Mouse (Mus musculus) ovary, adult 2 months (tissue): ENCODE measurements around the gene Gm30083. TPM values are rescaled to one million over a fixed set of nuclear protein-coding genes. Genes with fewer than 3 reads are reported as not detected.

ENCODE experiments used
- polyA plus RNA-seq: library from polyadenylated mRNA; depleted of rRNA; stranded (reverse); fragments of >200 nt; gene quantifications from 2 replicates; pipeline ENCODE4 v1.2.3, GENCODE M21; 2012; rRNA removed

Gm30083 gene
- polyA plus RNA-seq, result not detected in 2 replicates

DNA sequence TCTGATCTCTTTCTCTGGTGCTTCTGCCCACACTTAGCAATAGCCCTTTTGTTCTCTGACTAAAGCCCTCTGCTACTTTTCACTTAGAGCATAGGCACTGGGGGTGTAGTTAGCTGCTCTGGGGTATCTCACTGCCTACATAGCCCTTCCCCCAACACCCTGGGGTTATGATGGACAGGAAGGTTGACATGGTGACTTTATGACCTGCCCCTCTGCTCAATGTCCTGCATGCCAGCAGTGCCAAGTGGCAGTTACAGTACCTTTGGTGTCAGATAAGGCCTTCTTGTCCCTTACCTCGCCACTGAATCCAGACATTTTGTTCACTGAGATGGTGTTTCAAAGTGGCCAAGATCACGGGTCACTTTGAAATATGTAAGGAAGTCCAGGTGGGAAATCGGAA lies at the start of gene Gm30083:
Gene Gm30083, minus strand, starts transcription at position 120 of the 400 bp plus-strand sequence.

DNA sequence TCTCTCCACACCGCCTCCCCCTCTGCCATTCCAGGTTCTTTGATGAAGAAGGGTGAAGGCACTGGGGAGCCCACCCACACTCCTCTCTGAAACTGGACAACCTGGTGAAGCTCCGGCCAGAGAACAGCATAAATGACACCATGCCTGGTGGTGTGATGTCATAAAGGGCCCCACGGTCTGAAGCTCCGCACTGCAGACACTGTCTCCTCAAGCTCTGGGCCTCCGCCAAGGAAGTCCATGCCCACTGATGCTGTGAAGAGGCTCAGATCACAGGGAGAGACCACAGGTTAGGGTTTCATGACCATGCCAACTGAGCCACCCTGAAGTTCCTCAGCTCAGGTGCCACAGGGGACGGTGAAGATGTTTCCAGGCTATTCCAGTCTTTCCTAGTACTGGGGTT lies 37.5 kb upstream of the Gm30083 start, which contains the start of gene Antxrl:
Gene Antxrl, plus strand, starts transcription at position 192 of the 400 bp plus-strand sequence.

DNA sequence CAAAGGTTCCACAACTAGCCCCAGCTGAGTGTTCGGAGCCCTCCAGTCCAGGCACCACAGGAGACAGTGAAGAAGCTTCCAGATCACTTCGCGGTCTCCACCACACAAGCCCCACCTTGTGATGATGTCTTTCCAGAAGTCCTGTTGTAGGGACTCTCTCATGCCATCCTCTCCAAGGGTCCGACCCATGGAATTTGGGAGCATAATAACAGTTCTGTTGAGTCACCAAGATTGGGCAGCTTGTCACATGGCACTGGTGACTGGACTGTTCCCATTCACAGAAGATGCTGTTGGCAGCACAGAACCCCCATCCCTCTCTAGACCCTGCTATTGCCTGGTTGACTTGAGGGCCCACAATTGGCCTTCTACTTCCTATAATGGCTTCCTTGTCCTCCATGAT lies 1.4 kb upstream of the Gm30083 start, which contains the start of gene Gm5460:
Gene Gm5460, plus strand, starts transcription at position 378 of the 400 bp plus-strand sequence.

DNA sequence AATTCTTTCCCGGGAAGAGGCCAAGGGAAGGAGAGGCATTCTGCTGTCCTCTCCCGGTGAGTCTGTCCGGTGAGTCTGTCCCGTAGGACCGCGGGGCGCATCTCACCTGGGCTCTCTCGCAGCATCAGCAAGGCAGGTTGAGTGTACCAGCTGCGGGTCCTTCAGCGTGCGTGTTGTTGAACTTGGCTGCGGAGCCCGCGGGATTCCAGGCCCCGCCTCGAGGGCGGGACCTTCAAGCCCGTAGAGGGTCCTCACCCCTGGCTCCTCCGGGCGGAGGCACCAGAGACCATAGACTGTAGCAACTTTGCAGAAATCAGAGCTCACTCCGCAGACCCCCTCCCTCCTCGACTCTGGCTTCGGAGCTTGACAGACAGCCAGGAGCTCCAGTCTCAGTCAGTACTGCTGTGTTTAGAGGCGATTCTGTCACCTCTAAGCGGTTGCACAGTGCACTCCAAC lies 36.4 kb downstream of the Gm30083 start, which contains the start of gene Zfp488:
Gene Zfp488, minus strand, starts transcription at position 161 of the 456 bp plus-strand sequence.

DNA sequence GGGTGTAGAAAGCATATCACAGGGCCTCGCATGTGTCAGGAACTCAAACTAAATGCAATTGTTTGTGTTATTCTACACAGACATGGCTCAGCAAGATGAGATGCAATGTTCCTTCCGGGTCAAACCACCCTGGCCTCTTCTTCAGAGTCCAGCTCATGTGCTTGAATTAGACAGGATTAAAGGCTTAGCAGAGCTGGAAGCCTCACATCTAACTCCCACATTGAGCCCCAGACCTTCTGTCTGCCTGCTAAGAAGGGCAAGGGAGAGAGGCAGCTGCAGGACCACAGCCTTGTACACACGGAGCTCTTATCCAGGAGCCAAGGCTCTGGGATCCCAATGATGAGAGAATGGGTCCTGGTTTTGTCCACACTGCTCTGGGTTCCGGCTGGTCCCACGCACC lies 61.2 kb downstream of the Gm30083 start, which contains the start of gene Rbp3:
Gene Rbp3, plus strand, starts transcription at position 243 of the 400 bp plus-strand sequence.

DNA sequence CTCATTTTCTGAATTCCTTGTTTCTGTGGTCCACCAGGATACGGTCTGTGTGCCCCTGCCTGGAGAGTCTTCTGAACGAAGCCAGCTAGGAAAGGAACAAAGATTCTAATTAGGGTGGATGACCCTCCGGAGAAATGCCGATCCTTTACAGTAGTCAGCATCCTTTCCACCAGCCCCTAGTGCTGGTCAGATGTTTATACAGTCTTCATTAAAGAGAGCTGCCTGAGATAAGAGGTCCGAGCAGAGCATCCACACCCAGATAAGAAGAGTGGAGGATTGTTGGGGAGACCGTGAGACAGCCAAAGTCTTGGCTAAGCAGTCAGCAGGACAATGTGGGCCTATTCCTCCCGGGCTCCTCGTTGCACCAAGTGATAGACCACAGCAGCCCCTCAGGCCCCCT lies 74.2 kb downstream of the Gm30083 start, which contains the start of gene Gdf2:
Gene Gdf2, plus strand, starts transcription at position 301 of the 400 bp plus-strand sequence.

Other genes with a start within 250 kb of the Gm30083 start
- gene Gdf10, start 91.6 kb downstream of the Gm30083 start, polyA plus RNA-seq, result 36.3 and 36.8 TPM in 2 replicates
- not detected in 2 replicates for gene Gdf2, start 74.1 kb downstream of the Gm30083 start, polyA plus RNA-seq
- gene Rbp3, start 61.2 kb downstream of the Gm30083 start, polyA plus RNA-seq, result not detected in 2 replicates
- gene Zfp488, start 36.4 kb downstream of the Gm30083 start, polyA plus RNA-seq, result not detected in 2 replicates
- 0.32 and 0.37 TPM in 2 replicates for gene Gm5460, start 1.6 kb upstream of the Gm30083 start, polyA plus RNA-seq
- not detected in 2 replicates for gene Antxrl, start 37.5 kb upstream of the Gm30083 start, polyA plus RNA-seq
- 14.1 and 14.6 TPM in 2 replicates for gene Anxa8, start 70.8 kb upstream of the Gm30083 start, polyA plus RNA-seq
- not detected in 2 replicates for gene A630023A22Rik, start 87.6 kb upstream of the Gm30083 start, polyA plus RNA-seq
- gene Npy4r, start 137.3 kb upstream of the Gm30083 start, polyA plus RNA-seq, result 0.07 and 0.24 TPM in 2 replicates
- 2.0 and 2.2 TPM in 2 replicates for gene Gprin2, start 186.5 kb upstream of the Gm30083 start, polyA plus RNA-seq
- gene Syt15, start 204.4 kb upstream of the Gm30083 start, polyA plus RNA-seq, result 10.6 and 13.1 TPM in 2 replicates